Mouse (Mus musculus) mouse trophoblast stem cell (cell line): ENCODE measurements around the gene 2810021J22Rik.
"Not testable (repeated sequence)": the region's sequence is repeated elsewhere in the genome, so short reads cannot be mapped to it uniquely, and the experiment has no call there.

ENCODE experiments used
- in situ Hi-C, 2 experiments: fragments of 300-500 bp; cut with MseI, MboI; formaldehyde crosslinking; loops; 2 replicates in 1 of 2; 3 replicates in 1 of 2; pipeline ENCODE4 v1.15.1; 2025

The 2810021J22Rik gene

GRCm38 (mm10) chr11:58867039-58867953, at the start of gene 2810021J22Rik:
TSS of gene 2810021J22Rik (plus strand) at chr11:58867216.
- in situ Hi-C loops, result no loop called here

GRCm38 (mm10) chr11:58828937-58829336, 38.1 kb upstream of the 2810021J22Rik start, which contains the start of gene Olfr312:
TSS of gene Olfr312 (plus strand) at chr11:58829237.
- in situ Hi-C loops, result not testable (repeated sequence)

GRCm38 (mm10) chr11:58829764-58830163, 37.3 kb upstream of the 2810021J22Rik start:
- in situ Hi-C loops, result no loop called here

GRCm38 (mm10) chr11:58832541-58832940, 34.5 kb upstream of the 2810021J22Rik start:
- in situ Hi-C loops, result not testable (repeated sequence)

- in situ Hi-C loops, result not testable (repeated sequence)
Observed at GRCm38 (mm10) chr11:58838951-58839350, 28.1 kb upstream of the 2810021J22Rik start, which contains the start of gene Olfr311. TSS of gene Olfr311 (plus strand) at chr11:58839251.

GRCm38 (mm10) chr11:58846919-58847461, 20.0 kb upstream of the 2810021J22Rik start, which contains the start of gene Gm12258:
TSS of gene Gm12258 (plus strand) at chr11:58847158.
- in situ Hi-C loops, result no loop called here

GRCm38 (mm10) chr11:58847636-58848035, 19.4 kb upstream of the 2810021J22Rik start:
- in situ Hi-C loops, result no loop called here

- in situ Hi-C loops, result no loop called here
Observed at GRCm38 (mm10) chr11:58849731-58850130, 17.3 kb upstream of the 2810021J22Rik start.

GRCm38 (mm10) chr11:58860744-58861143, 6.3 kb upstream of the 2810021J22Rik start:
- in situ Hi-C loops, result no loop called here

- in situ Hi-C loops, result no loop called here
Observed at GRCm38 (mm10) chr11:58867954-58868330, 926 bp downstream of the 2810021J22Rik start.

- in situ Hi-C loops, result no loop called here
Observed at GRCm38 (mm10) chr11:58870961-58871360, 3.9 kb downstream of the 2810021J22Rik start.

GRCm38 (mm10) chr11:58883756-58884155, 16.7 kb downstream of the 2810021J22Rik start:
- in situ Hi-C loops, result no loop called here

- in situ Hi-C loops, result no loop called here
Observed at GRCm38 (mm10) chr11:58890511-58890910, 23.5 kb downstream of the 2810021J22Rik start.

- in situ Hi-C loops, result no loop called here
Observed at GRCm38 (mm10) chr11:58894456-58894855, 27.4 kb downstream of the 2810021J22Rik start.

GRCm38 (mm10) chr11:58897485-58897884, 30.5 kb downstream of the 2810021J22Rik start:
- in situ Hi-C loops, result no loop called here

- in situ Hi-C loops, result no loop called here
Observed at GRCm38 (mm10) chr11:58901080-58901479, 34.1 kb downstream of the 2810021J22Rik start.

- in situ Hi-C loops, result no loop called here
Observed at GRCm38 (mm10) chr11:58903511-58904409, 36.7 kb downstream of the 2810021J22Rik start, which contains the start of gene Zfp39. TSS of gene Zfp39 (minus strand) at chr11:58904225.

- in situ Hi-C loops, result no loop called here
Observed at GRCm38 (mm10) chr11:58904410-58904718, 37.3 kb downstream of the 2810021J22Rik start.

- in situ Hi-C loops, result no loop called here
Observed at GRCm38 (mm10) chr11:58904838-58905237, 37.8 kb downstream of the 2810021J22Rik start.

GRCm38 (mm10) chr11:58913776-58914175, 46.8 kb downstream of the 2810021J22Rik start:
- in situ Hi-C loops, result no loop called here

GRCm38 (mm10) chr11:58914461-58915028, 47.5 kb downstream of the 2810021J22Rik start:
- in situ Hi-C loops, result no loop called here
